ENCODE assay signal across 8 mouse cellular contexts in genomic region chr6:145291383-145292289, GRCm38 (mm10). TPM values are rescaled to one million over a fixed set of nuclear protein-coding genes. Genes with fewer than 3 reads are reported as not detected.
DNase-seq lines count a peak whose midpoint lies in the region; ATAC-seq and TF ChIP-seq lines count a peak whose summit lies in the region.
"Had no signal": no experiment of that assay in that cellular context is flagged by ENCODE, and none has a peak within 500 bp of the region (broad histone marks: within the 10 kb centered on the region; RNA-seq: fewer than 3 reads in every experiment).

No protein-coding gene starts in this region.

- peak overlapping the region; percentile 34; the same call in 1 of the 2 replicates for H3K4me2 ChIP-seq in limb, embryonic 13.5 days (replicated peaks)
- no peak overlapping the region for H3K4me2 ChIP-seq in neural tube, embryonic 15.5 days
- H3K4me2 ChIP-seq: hindbrain, embryonic 15.5 days had no signal

- no peaks in the 10 kb centered on the region for H3K27me3 ChIP-seq in limb, embryonic 13.5 days
- H3K27me3 ChIP-seq in neural tube, embryonic 15.5 days (replicated peaks) = no peaks in the 10 kb centered on the region
- H3K27me3 ChIP-seq: hindbrain, embryonic 15.5 days had no signal

- peak; percentile 68 for ATAC-seq in limb, embryonic 13.5 days (ENCODE audit: low FRiP score, low read depth)
- ATAC-seq in neural tube, embryonic 15.5 days (ENCODE audit: low FRiP score) = no peak

- 39% methylated on average over 13 of the region's 13 CpGs for WGBS in limb, embryonic 13.5 days
- 74% methylated on average over 13 of the region's 13 CpGs for WGBS in neural tube, embryonic 15.5 days

- peak overlapping the region; percentile 47; the same call in 1 of the 2 replicates for H3K27ac ChIP-seq in embryonic fibroblast, embryonic 13.5 days (ENCODE audit: insufficient read depth, low read length)
- peak overlapping the region; percentile 59 for H3K27ac ChIP-seq in limb, embryonic 13.5 days
- no peak overlapping the region for H3K27ac ChIP-seq in neural tube, embryonic 15.5 days (replicated peaks)
- H3K27ac ChIP-seq: hindbrain, embryonic 15.5 days had no signal

- no peak for TF ChIP-seq POLR2A in embryonic fibroblast, embryonic 13.5 days (IDR thresholded peaks at IDR 0.05; ENCODE audit: low read depth, low read length)

- H3K9ac ChIP-seq in limb, embryonic 13.5 days = no peak overlapping the region
- H3K9ac ChIP-seq in neural tube, embryonic 15.5 days (replicated peaks) = no peak overlapping the region
- H3K9ac ChIP-seq: hindbrain, embryonic 15.5 days had no signal

- peaks cover 5% of the 10 kb centered on the region; the same call in 1 of the 2 replicates for H3K4me1 ChIP-seq in embryonic fibroblast, embryonic 13.5 days (ENCODE audit: control insufficient read depth, insufficient read depth, low read length)
- peaks cover 42% of the 10 kb centered on the region for H3K4me1 ChIP-seq in limb, embryonic 13.5 days
- peaks cover 4% of the 10 kb centered on the region; the same call in 1 of the 2 replicates for H3K4me1 ChIP-seq in neural tube, embryonic 15.5 days
- H3K4me1 ChIP-seq: hindbrain, embryonic 15.5 days had no signal

- no peaks in the 10 kb centered on the region for H3K9me3 ChIP-seq in limb, embryonic 13.5 days
- H3K9me3 ChIP-seq in neural tube, embryonic 15.5 days (replicated peaks) = no peaks in the 10 kb centered on the region
- H3K9me3 ChIP-seq: hindbrain, embryonic 15.5 days had no signal

- TF ChIP-seq CTCF in embryonic fibroblast, embryonic 13.5 days (IDR thresholded peaks at IDR 0.05; ENCODE audit: borderline replicate concordance, insufficient read depth, low read length) = no peak

- no peak overlapping the region for H3K4me3 ChIP-seq in embryonic fibroblast, embryonic 13.5 days (ENCODE audit: insufficient read depth, low read length)
- no peak overlapping the region for H3K4me3 ChIP-seq in limb, embryonic 13.5 days
- H3K4me3 ChIP-seq in neural tube, embryonic 15.5 days (replicated peaks) = no peak overlapping the region
- H3K4me3 ChIP-seq: hindbrain, embryonic 15.5 days had no signal

- peak; percentile 60 for DNase-seq in testis, postnatal 10 days (ENCODE audit: low spot score)
- no peak for DNase-seq in testis, postnatal 14 days (ENCODE audit: low spot score)
- no peak for DNase-seq in thymus, postnatal 36 days
- no peak for DNase-seq in yolk sac, embryonic 10.5 days (ENCODE audit: low spot score)

- no peaks in the 10 kb centered on the region for H3K36me3 ChIP-seq in limb, embryonic 13.5 days
- H3K36me3 ChIP-seq in neural tube, embryonic 15.5 days = no peaks in the 10 kb centered on the region
- H3K36me3 ChIP-seq: hindbrain, embryonic 15.5 days had no signal

RNA-seq across cellular contexts. Expression of gene Kras, which starts 41.6 kb away (rescaled TPM):
- polyA plus RNA-seq in embryonic fibroblast, embryonic 13.5 days (2011; ENCODE audit: insufficient read length, low read depth, missing spikeins) = 85.4 and 97.1 TPM in 2 replicates
- polyA plus RNA-seq in limb, embryonic 13.5 days (2015; fragmentation: Nextera tagmentation; extraction: Ambion mirVana) = 68.6 and 74.9 TPM in 2 replicates
- polyA plus RNA-seq in neural tube, embryonic 15.5 days (2015; fragmentation: Nextera tagmentation; extraction: Ambion mirVana) = 69.6 and 76.5 TPM in 2 replicates
